Mouse (Mus musculus) cerebellum, adult 2 months (tissue): ENCODE data around the gene C1qtnf1. TPM values are rescaled to one million over a fixed set of nuclear protein-coding genes. Genes with fewer than 3 reads are reported as not detected.

Experiments
- DNase-seq, 2 experiments: peaks; one replicate each; pipeline ENCODE4 v3.0.0; 2021
- H3K27ac ChIP-seq: fragments of 200-500 bp; 2 replicates; pipeline ENCODE4 v1.5.1; 2012; ENCODE audit warnings: low read length, control low read depth, inconsistent platforms; ENCODE audit not compliant: insufficient read depth
- H3K27me3 ChIP-seq: fragments of 200-500 bp; 2 replicates; pipeline ENCODE4 v1.6.1; 2012; ENCODE audit warnings: inconsistent platforms, mild to moderate bottlenecking, low read length, moderate library complexity; ENCODE audit not compliant: control insufficient read depth, insufficient read depth
- H3K4me1 ChIP-seq: fragments of 200-500 bp; 2 replicates; pipeline ENCODE4 v1.6.1; 2011; ENCODE audit warnings: low read length; ENCODE audit not compliant: control insufficient read depth, insufficient read depth
- H3K4me3 ChIP-seq: fragments of 200-500 bp; replicated peaks from 2 replicates; pipeline ENCODE3; 2011; ENCODE audit warnings: mild to moderate bottlenecking, low read depth, low read length, control low read depth; ENCODE audit not compliant: insufficient read depth
- CTCF ChIP-seq: fragments of 200-500 bp; IDR thresholded peaks from 2 replicates; pipeline ENCODE4 v1.5.1; 2011; ENCODE audit warnings: low read depth, mild to moderate bottlenecking, control low read depth, low read length, moderate library complexity, borderline replicate concordance; ENCODE audit not compliant: insufficient read depth
- POLR2A ChIP-seq: fragments of 200-500 bp; IDR thresholded peaks from 2 replicates; pipeline ENCODE4 v1.6.1; 2011; ENCODE audit warnings: low read length, control low read depth, borderline replicate concordance; ENCODE audit not compliant: insufficient read depth
- WGBS: fragments of 180-500 bp; shearing (Covaris S2); methylation state at CpG from one replicate; pipeline ENCODE4 v1.1.7; 2018; 5-methylcytosine and 5-hydroxymethylcytosine counted together
- polyA plus RNA-seq: library from polyadenylated mRNA; depleted of rRNA; stranded (reverse); fragments of >200 nt; gene quantifications from 2 replicates; pipeline ENCODE4 v1.2.3, GENCODE M21; 2012

The C1qtnf1 gene
- polyA plus RNA-seq, 1 experiment: 1.5 TPM

- TF ChIP-seq POLR2A (no peak), CTCF (no peak)
Measured at GRCm38 (mm10) chr11:118412601-118413000, 15.4 kb upstream of the C1qtnf1 start.

GRCm38 (mm10) chr11:118413055-118413454, 14.9 kb upstream of the C1qtnf1 start:
- DNase-seq: peak; percentile 56 to 71
- no peak overlapping the region for H3K4me3 ChIP-seq
- no peak for TF ChIP-seq POLR2A
- no peak for TF ChIP-seq CTCF
- H3K4me1 ChIP-seq: peaks cover 57% of the 10 kb centered on the region
- H3K27ac ChIP-seq: peak overlapping the region; percentile 16; the same call in 1 of the 2 replicates
- 32% methylated on average over 4 of the region's 4 CpGs for WGBS
- no peaks in the 10 kb centered on the region for H3K27me3 ChIP-seq

More at GRCm38 (mm10) chr11:118412601-118413000, 15.4 kb upstream of the C1qtnf1 start:
- H3K27ac ChIP-seq: peak overlapping the region; percentile 16; the same call in 1 of the 2 replicates
- WGBS: 19% methylated on average over 2 of the region's 2 CpGs
- DNase-seq: no peak
- H3K27me3 ChIP-seq: no peaks in the 10 kb centered on the region
- H3K4me3 ChIP-seq: no peak overlapping the region
- peaks cover 53% of the 10 kb centered on the region for H3K4me1 ChIP-seq

GRCm38 (mm10) chr11:118414270-118414669, 13.7 kb upstream of the C1qtnf1 start:
- Histone ChIP-seq H3K27ac (no peak overlapping the region), H3K27me3 (no peaks in the 10 kb centered on the region), H3K4me1 (peaks cover 60% of the 10 kb centered on the region), H3K4me3 (no peak overlapping the region)
- TF ChIP-seq CTCF: no peak
- no peak for TF ChIP-seq POLR2A
- no peak for DNase-seq
- 78% methylated on average over 5 of the region's 5 CpGs for WGBS

GRCm38 (mm10) chr11:118415630-118416029, 12.4 kb upstream of the C1qtnf1 start:
- 0 out of 2 replicates have a peak overlapping the region, but pooled peaks have one; percentile 7 for H3K27ac ChIP-seq
- TF ChIP-seq POLR2A: no peak
- no peak for TF ChIP-seq CTCF
- WGBS: 32% methylated on average over 6 of the region's 6 CpGs
- DNase-seq: no peak
- H3K27me3 ChIP-seq: no peaks in the 10 kb centered on the region
- H3K4me3 ChIP-seq: no peak overlapping the region
- H3K4me1 ChIP-seq: peaks cover 60% of the 10 kb centered on the region

GRCm38 (mm10) chr11:118416046-118416445, 12.0 kb upstream of the C1qtnf1 start:
- peaks cover 59% of the 10 kb centered on the region for H3K4me1 ChIP-seq
- H3K27me3 ChIP-seq: no peaks in the 10 kb centered on the region
- TF ChIP-seq CTCF: no peak
- no peak for TF ChIP-seq POLR2A
- H3K27ac ChIP-seq: 0 out of 2 replicates have a peak overlapping the region, but pooled peaks have one; percentile 7
- DNase-seq: no peak
- H3K4me3 ChIP-seq: no peak overlapping the region
- 11% methylated on average over 7 of the region's 7 CpGs for WGBS

- TF ChIP-seq CTCF (no peak), POLR2A (no peak)
- WGBS: 81% methylated on average over 9 of the region's 9 CpGs
- peaks cover 45% of the 10 kb centered on the region for H3K4me1 ChIP-seq
- H3K4me3 ChIP-seq: peak overlapping the region; percentile 33
- no peaks in the 10 kb centered on the region for H3K27me3 ChIP-seq
- DNase-seq: no peak
- H3K27ac ChIP-seq: no peak overlapping the region
Measured at GRCm38 (mm10) chr11:118417496-118417895, 10.5 kb upstream of the C1qtnf1 start.

- Histone ChIP-seq H3K4me1 (peaks cover 39% of the 10 kb centered on the region), H3K27ac (peak overlapping the region; percentile 93), H3K27me3 (no peaks in the 10 kb centered on the region), H3K4me3 (peak overlapping the region; percentile 92)
- DNase-seq: no peak
- TF ChIP-seq CTCF: 0 out of 2 replicates have a peak, but pooled peaks have one; percentile 2
- no peak for TF ChIP-seq POLR2A
- WGBS: under 1% methylated on average over 12 of the region's 12 CpGs
Measured at GRCm38 (mm10) chr11:118418442-118418833, 9.6 kb upstream of the C1qtnf1 start.

GRCm38 (mm10) chr11:118418834-118419504, 9.0 kb upstream of the C1qtnf1 start, which contains the start of gene Cant1:
Gene Cant1, minus strand, starts transcription at chr11:118419086.
- H3K27ac ChIP-seq: peak within 1 kb of the TSS; percentile 93
- TF ChIP-seq POLR2A (peak; percentile 83), CTCF (no peak)
- DNase-seq: peak; percentile 98 to 99
- peaks cover 36% of the 10 kb centered on the region for H3K4me1 ChIP-seq
- peak within 1 kb of the TSS; percentile 92 for H3K4me3 ChIP-seq
- no peaks in the 10 kb centered on the region for H3K27me3 ChIP-seq
- under 1% methylated on average over 50 of the region's 50 CpGs for WGBS
